Mouse (Mus musculus) cerebral cortex, adult 2 months (tissue): Measurements from ENCODE around the gene Adgre5.

ENCODE experiments used
- WGBS: fragments of 180-500 bp; shearing (Covaris S2); methylation state at CpG from one replicate; pipeline ENCODE4 v1.1.7; 2018; 5-methylcytosine and 5-hydroxymethylcytosine counted together

Gene Adgre5

GRCm38 (mm10) chr8:83684517-83684916 lies 56.6 kb downstream of the Adgre5 start:
- 98% methylated on average over 9 of the region's 9 CpGs for WGBS

GRCm38 (mm10) chr8:83681099-83681498 lies 60.0 kb downstream of the Adgre5 start:
- WGBS, result 39% methylated on average over 6 of the region's 6 CpGs

- WGBS, result 44% methylated on average over 5 of the region's 5 CpGs
These were observed 60.5 kb downstream of the Adgre5 start for GRCm38 (mm10) chr8:83680603-83681002.

- 56% methylated on average over 12 of the region's 12 CpGs for WGBS
These were observed 61.3 kb downstream of the Adgre5 start for GRCm38 (mm10) chr8:83679866-83680265.

- WGBS, result 62% methylated on average over 5 of the region's 5 CpGs
These were observed 66.6 kb downstream of the Adgre5 start for GRCm38 (mm10) chr8:83674497-83674896.
